Comparison of ENCODE assay signal across 8 mouse cellular contexts in genomic region chr10:7390239-7391091, GRCm38 (mm10).
DNase-seq lines count a peak whose midpoint lies in the region; ATAC-seq and TF ChIP-seq lines count a peak whose summit lies in the region.

No protein-coding gene starts in this region.

- no peaks in the 10 kb centered on the region for H3K36me3 ChIP-seq in forebrain, embryonic 11.5 days (ENCODE audit: control insufficient read depth, insufficient read depth, low read length)
- no peaks in the 10 kb centered on the region for H3K36me3 ChIP-seq in liver, embryonic 14.5 days (replicated peaks; ENCODE audit: control insufficient read depth, insufficient read depth, low read depth)
- H3K36me3 ChIP-seq in neural tube, embryonic 11.5 days (ENCODE audit: control insufficient read depth, insufficient read depth, low read length) = no peaks in the 10 kb centered on the region

- TF ChIP-seq EP300 in liver, embryonic 14.5 days (IDR thresholded peaks at IDR 0.05; ENCODE audit: low read depth) = no peak

- H3K27me3 ChIP-seq in forebrain, embryonic 11.5 days (ENCODE audit: control insufficient read depth, insufficient read depth, low read length) = peaks cover 23% of the 10 kb centered on the region
- peaks cover 36% of the 10 kb centered on the region for H3K27me3 ChIP-seq in liver, embryonic 14.5 days (ENCODE audit: control insufficient read depth, insufficient read depth, low read length)
- peaks cover 31% of the 10 kb centered on the region for H3K27me3 ChIP-seq in neural tube, embryonic 11.5 days (ENCODE audit: control insufficient read depth, insufficient read depth, low read length)

- H3K9ac ChIP-seq in forebrain, embryonic 11.5 days (ENCODE audit: low read length) = peak overlapping the region; percentile 43
- no peak overlapping the region for H3K9ac ChIP-seq in liver, embryonic 14.5 days (replicated peaks)
- H3K9ac ChIP-seq in neural tube, embryonic 11.5 days (ENCODE audit: low read length) = peak overlapping the region; percentile 37

- WGBS in bone marrow, adult 2 months = 8% methylated on average over 49 of the region's 49 CpGs
- 7% methylated on average over 48 of the region's 49 CpGs for WGBS in forebrain, embryonic 11.5 days
- 9% methylated on average over 48 of the region's 49 CpGs for WGBS in liver, embryonic 14.5 days (ENCODE audit: insufficient replicate concordance)
- 7% methylated on average over 45 of the region's 49 CpGs for WGBS in neural tube, embryonic 11.5 days

- peak overlapping the region; percentile 96 for H3K4me2 ChIP-seq in forebrain, embryonic 11.5 days (ENCODE audit: low read depth, low read length, severe bottlenecking)
- peak overlapping the region; percentile 68 for H3K4me2 ChIP-seq in liver, embryonic 14.5 days (ENCODE audit: low read depth)
- H3K4me2 ChIP-seq in neural tube, embryonic 11.5 days (ENCODE audit: low read depth) = peak overlapping the region; percentile 97

- H3K27ac ChIP-seq in layer of hippocampus, adult 2 months = no peak overlapping the region
- no peak overlapping the region for H3K27ac ChIP-seq in bone marrow, adult 2 months (ENCODE audit: control insufficient read depth, insufficient read depth, low read depth, low read length, poor library complexity)
- H3K27ac ChIP-seq in forebrain, embryonic 11.5 days (ENCODE audit: low read depth, low read length) = no peak overlapping the region
- no peak overlapping the region for H3K27ac ChIP-seq in liver, embryonic 14.5 days
- no peak overlapping the region for H3K27ac ChIP-seq in neural tube, embryonic 11.5 days (ENCODE audit: low read depth, low read length)

- no peak for TF ChIP-seq CTCF in layer of hippocampus, adult 2 months (conservative IDR thresholded peaks at IDR 0.05)
- no peak for TF ChIP-seq CTCF in bone marrow, adult 2 months (IDR thresholded peaks at IDR 0.05; ENCODE audit: control insufficient read depth, insufficient read depth, low read length)
- TF ChIP-seq CTCF in liver, embryonic 14.5 days (IDR thresholded peaks at IDR 0.05; ENCODE audit: low read depth) = no peak

- H3K9me3 ChIP-seq in forebrain, embryonic 11.5 days (ENCODE audit: control insufficient read depth, low read length) = no peaks in the 10 kb centered on the region
- H3K9me3 ChIP-seq in liver, embryonic 14.5 days (ENCODE audit: control insufficient read depth, low read length) = no peaks in the 10 kb centered on the region
- no peaks in the 10 kb centered on the region for H3K9me3 ChIP-seq in neural tube, embryonic 11.5 days (ENCODE audit: control insufficient read depth, low read length)

- TF ChIP-seq POLR2A in bone marrow, adult 2 months (IDR thresholded peaks at IDR 0.05; ENCODE audit: borderline replicate concordance, control insufficient read depth, low read depth, low read length) = no peak

- peak; percentile 57 for ATAC-seq in forebrain, embryonic 11.5 days (replicated peaks; ENCODE audit: low FRiP score)
- ATAC-seq in liver, embryonic 14.5 days (ENCODE audit: insufficient read depth) = no peak
- ATAC-seq in neural tube, embryonic 11.5 days (ENCODE audit: insufficient read depth, low FRiP score, low TSS enrichment) = peak; percentile 40

- DNase-seq in layer of hippocampus, adult 2 months (ENCODE audit: low spot score in 2 of 2) = no peak
- no peak for DNase-seq in layer of hippocampus, adult 11-12 months (ENCODE audit: low spot score)
- peak; percentile 76 for DNase-seq in forebrain, embryonic 11.5 days (ENCODE audit: low spot score)
- DNase-seq in induced T-regulatory cell, adult 2 months (ENCODE audit: low read depth) = peak; percentile 32
- DNase-seq in liver, embryonic 14.5 days (ENCODE audit: low read depth in 3 of 3, low spot score in 3 of 3) = no peak
- DNase-seq in neural tube, embryonic 11.5 days (ENCODE audit: low spot score) = peak; percentile 62
- DNase-seq in c-Kit-positive CD71-positive TER-119-positive erythroid progenitor cells, embryonic 14.5 days (ENCODE audit: low spot score) = no peak

- H3K4me3 ChIP-seq in layer of hippocampus, adult 2 months = peak overlapping the region; percentile 59
- H3K4me3 ChIP-seq in bone marrow, adult 2 months (replicated peaks; ENCODE audit: control insufficient read depth, low read depth, low read length) = peak overlapping the region; percentile 42
- H3K4me3 ChIP-seq in forebrain, embryonic 11.5 days (ENCODE audit: low read depth, low read length) = peak overlapping the region; percentile 53
- H3K4me3 ChIP-seq in liver, embryonic 14.5 days (ENCODE audit: insufficient read depth in 1 of 2, low read depth in 2 of 2, low read length in 2 of 2) = peak overlapping the region; percentile 33 to 47; a peak in 3 of 4 replicates
- H3K4me3 ChIP-seq in neural tube, embryonic 11.5 days (ENCODE audit: low read depth, low read length) = peak overlapping the region; percentile 54

- no peaks in the 10 kb centered on the region; the same call in 1 of the 2 replicates for H3K4me1 ChIP-seq in bone marrow, adult 2 months (ENCODE audit: control insufficient read depth, insufficient read depth, low read length)
- peaks cover 4% of the 10 kb centered on the region; the same call in 1 of the 2 replicates for H3K4me1 ChIP-seq in forebrain, embryonic 11.5 days (replicated peaks; ENCODE audit: control insufficient read depth, insufficient read depth, low read length)
- no peaks in the 10 kb centered on the region for H3K4me1 ChIP-seq in liver, embryonic 14.5 days (replicated peaks; ENCODE audit: control insufficient read depth in 2 of 2, insufficient read depth in 2 of 2, low read length in 1 of 2)
- H3K4me1 ChIP-seq in neural tube, embryonic 11.5 days (ENCODE audit: control insufficient read depth, insufficient read depth, low read length) = peaks cover 4% of the 10 kb centered on the region; the same call in 1 of the 2 replicates

Comparison
In these comparisons a context has a peak if more than half of its experiments do, and no peak if none do; other contexts are left out.
1. DNase-seq: peak in forebrain, embryonic 11.5 days (single experiment), induced T-regulatory cell, adult 2 months (single experiment) and neural tube, embryonic 11.5 days (single experiment); none in layer of hippocampus, adult 2 months (0 of 2), layer of hippocampus, adult 11-12 months (single experiment), liver, embryonic 14.5 days (0 of 3) and c-Kit-positive CD71-positive TER-119-positive erythroid progenitor cells, embryonic 14.5 days (single experiment).
2. Peak in every context shown above with its lines, with median percentiles within 50 percentile points of each other: H3K4me3 ChIP-seq and H3K4me2 ChIP-seq.